Mouse (Mus musculus) midbrain, embryonic 16.5 days (tissue): Measurements from ENCODE around the gene Copb1. TPM values are rescaled to one million over a fixed set of nuclear protein-coding genes. Genes with fewer than 3 reads are reported as not detected.

ENCODE experiments used
- ATAC-seq: fragments of 200-750 bp; cut with Nextera tagmentation; 2 replicates; pipeline ENCODE4 v1.8.0; 2017; ENCODE audit warnings: moderate TSS enrichment
- H3K27ac ChIP-seq: fragments of 300-500 bp; sonication (generic); 2 replicates; pipeline ENCODE4 v1.5.1; 2014; ENCODE audit warnings: mild to moderate bottlenecking, low read length, mixed read lengths
- H3K27me3 ChIP-seq: fragments of 300-500 bp; sonication (generic); 2 replicates; pipeline ENCODE4 v1.6.1; 2014; ENCODE audit warnings: low read depth, low read length, mixed read lengths; ENCODE audit not compliant: control insufficient read depth, insufficient read depth
- H3K36me3 ChIP-seq: fragments of 300-500 bp; sonication (generic); 2 replicates; pipeline ENCODE4 v1.6.1; 2014; ENCODE audit warnings: mild to moderate bottlenecking, low read length, moderate library complexity, mixed read lengths; ENCODE audit not compliant: control insufficient read depth, insufficient read depth
- H3K4me1 ChIP-seq: fragments of 300-500 bp; sonication (generic); 2 replicates; pipeline ENCODE4 v1.6.1; 2014; ENCODE audit warnings: mild to moderate bottlenecking, low read length, mixed read lengths; ENCODE audit not compliant: control insufficient read depth, insufficient read depth
- H3K4me2 ChIP-seq: fragments of 300-500 bp; sonication (generic); 2 replicates; pipeline ENCODE4 v1.6.1; 2014; ENCODE audit warnings: mild to moderate bottlenecking, low read length, mixed read lengths
- H3K4me3 ChIP-seq: fragments of 300-500 bp; sonication (generic); 2 replicates; pipeline ENCODE4 v1.5.1; 2014; ENCODE audit warnings: low read depth, mild to moderate bottlenecking, low read length, moderate library complexity, mixed read lengths
- H3K9ac ChIP-seq: fragments of 300-500 bp; sonication (generic); 2 replicates; pipeline ENCODE4 v1.6.1; 2014; ENCODE audit warnings: low read depth, low read length, mixed read lengths
- H3K9me3 ChIP-seq: fragments of 300-500 bp; sonication (generic); replicated peaks from 2 replicates; pipeline ENCODE4 v1.6.1; 2014; ENCODE audit warnings: mild to moderate bottlenecking, low read length, mixed read lengths; ENCODE audit not compliant: control insufficient read depth, poor library complexity, severe bottlenecking
- WGBS: fragments of 180-500 bp; shearing (Covaris S2); extraction: QIAGEN DNeasy Blood & Tissue Kit; methylation state at CpG from one replicate; pipeline ENCODE4 v1.1.7; 2014; 5-methylcytosine and 5-hydroxymethylcytosine counted together
- polyA plus RNA-seq: library from polyadenylated mRNA; unstranded; fragments of >200 nt; fragmentation: Nextera tagmentation; extraction: Ambion mirVana; gene quantifications from 2 replicates; pipeline ENCODE4 v1.2.1, GENCODE M21; 2015

The Copb1 gene
- polyA plus RNA-seq, 1 experiment from 2014 or later: 85.2 TPM

- Histone ChIP-seq H3K4me3 (no peak overlapping the region), H3K4me2 (no peak overlapping the region), H3K4me1 (no peaks in the 10 kb centered on the region), H3K36me3 (no peaks in the 10 kb centered on the region), H3K27ac (no peak overlapping the region), H3K9ac (no peak overlapping the region), H3K27me3 (no peaks in the 10 kb centered on the region), H3K9me3 (no peaks in the 10 kb centered on the region)
- 85% methylated on average over 6 of the region's 6 CpGs for whole genome bisulfite sequencing
- ATAC-seq: no peak
Measured at GRCm38 (mm10) chr7:114193284-114194067, 61.0 kb downstream of the Copb1 start.

GRCm38 (mm10) chr7:114192581-114192980 lies 61.9 kb downstream of the Copb1 start:
- H3K9me3 ChIP-seq: no peaks in the 10 kb centered on the region
- ATAC-seq: no peak
- no peaks in the 10 kb centered on the region for H3K27me3 ChIP-seq
- no peak overlapping the region for H3K4me3 ChIP-seq
- no peaks in the 10 kb centered on the region for H3K4me1 ChIP-seq
- H3K9ac ChIP-seq: no peak overlapping the region
- no peak overlapping the region for H3K4me2 ChIP-seq
- no peaks in the 10 kb centered on the region for H3K36me3 ChIP-seq
- H3K27ac ChIP-seq: no peak overlapping the region
- WGBS: 22% methylated on average over 3 of the region's 3 CpGs

GRCm38 (mm10) chr7:114183416-114183815 lies 71.1 kb downstream of the Copb1 start:
- H3K9ac ChIP-seq: no peak overlapping the region
- H3K27me3 ChIP-seq: no peaks in the 10 kb centered on the region
- 68% methylated on average over 6 of the region's 6 CpGs for WGBS
- H3K27ac ChIP-seq: no peak overlapping the region
- H3K4me3 ChIP-seq: no peak overlapping the region
- no peaks in the 10 kb centered on the region for H3K36me3 ChIP-seq
- ATAC-seq: no peak
- H3K4me2 ChIP-seq: no peak overlapping the region
- no peaks in the 10 kb centered on the region for H3K9me3 ChIP-seq
- no peaks in the 10 kb centered on the region for H3K4me1 ChIP-seq

- Histone ChIP-seq H3K27me3 (no peaks in the 10 kb centered on the region), H3K9ac (no peak overlapping the region), H3K27ac (no peak overlapping the region), H3K36me3 (no peaks in the 10 kb centered on the region), H3K9me3 (no peaks in the 10 kb centered on the region), H3K4me1 (no peaks in the 10 kb centered on the region), H3K4me2 (no peak overlapping the region), H3K4me3 (no peak overlapping the region)
- no peak for ATAC-seq
- 86% methylated on average over 3 of the region's 3 CpGs for WGBS
Measured at GRCm38 (mm10) chr7:114182708-114183107, 71.8 kb downstream of the Copb1 start.

GRCm38 (mm10) chr7:114181391-114181790 lies 73.1 kb downstream of the Copb1 start:
- no peaks in the 10 kb centered on the region for H3K4me1 ChIP-seq
- no peaks in the 10 kb centered on the region for H3K27me3 ChIP-seq
- no peak overlapping the region for H3K4me2 ChIP-seq
- no peak overlapping the region for H3K9ac ChIP-seq
- H3K27ac ChIP-seq: no peak overlapping the region
- H3K4me3 ChIP-seq: no peak overlapping the region
- ATAC-seq: no peak
- no peaks in the 10 kb centered on the region for H3K36me3 ChIP-seq
- WGBS: 21% methylated on average over 5 of the region's 5 CpGs
- H3K9me3 ChIP-seq: no peaks in the 10 kb centered on the region

GRCm38 (mm10) chr7:114176588-114176987 lies 77.9 kb downstream of the Copb1 start:
- no peaks in the 10 kb centered on the region for H3K4me1 ChIP-seq
- H3K4me3 ChIP-seq: no peak overlapping the region
- H3K9me3 ChIP-seq: no peaks in the 10 kb centered on the region
- no peak overlapping the region for H3K9ac ChIP-seq
- H3K4me2 ChIP-seq: no peak overlapping the region
- ATAC-seq: no peak
- no peaks in the 10 kb centered on the region for H3K27me3 ChIP-seq
- no peak overlapping the region for H3K27ac ChIP-seq
- no peaks in the 10 kb centered on the region for H3K36me3 ChIP-seq
- 56% methylated on average over 2 of the region's 2 CpGs for WGBS

- Histone ChIP-seq H3K27me3 (no peaks in the 10 kb centered on the region), H3K4me3 (no peak overlapping the region), H3K4me1 (no peaks in the 10 kb centered on the region), H3K27ac (no peak overlapping the region), H3K36me3 (no peaks in the 10 kb centered on the region), H3K9me3 (no peaks in the 10 kb centered on the region), H3K9ac (no peak overlapping the region), H3K4me2 (no peak overlapping the region)
- no peak for ATAC-seq
- 63% methylated on average over 8 of the region's 8 CpGs for WGBS
Measured at GRCm38 (mm10) chr7:114171354-114172097, 83.0 kb downstream of the Copb1 start.

- Histone ChIP-seq H3K9me3 (no peaks in the 10 kb centered on the region), H3K36me3 (no peaks in the 10 kb centered on the region), H3K27ac (no peak overlapping the region), H3K27me3 (no peaks in the 10 kb centered on the region), H3K4me2 (no peak overlapping the region), H3K4me1 (no peaks in the 10 kb centered on the region), H3K9ac (no peak overlapping the region), H3K4me3 (no peak overlapping the region)
- 93% methylated on average over 4 of the region's 4 CpGs for WGBS
- ATAC-seq: no peak
Measured at GRCm38 (mm10) chr7:114169996-114170395, 84.5 kb downstream of the Copb1 start.

- 66% methylated on average over 2 of the region's 2 CpGs for WGBS
- Histone ChIP-seq H3K27ac (no peak overlapping the region), H3K4me2 (no peak overlapping the region), H3K4me1 (no peaks in the 10 kb centered on the region), H3K9ac (no peak overlapping the region), H3K4me3 (no peak overlapping the region), H3K36me3 (no peaks in the 10 kb centered on the region), H3K9me3 (no peaks in the 10 kb centered on the region), H3K27me3 (no peaks in the 10 kb centered on the region)
- ATAC-seq: no peak
Measured at GRCm38 (mm10) chr7:114169381-114169780, 85.1 kb downstream of the Copb1 start.
